Mouse (Mus musculus) adrenal gland, postnatal 14 days (tissue): ENCODE data around the gene Irs3. TPM values are rescaled to one million over a fixed set of nuclear protein-coding genes. Genes with fewer than 3 reads are reported as not detected.

Source experiments
- DNase-seq: peaks from one replicate; pipeline ENCODE4 v3.0.0; 2021; ENCODE audit warnings: mixed read lengths
- long read RNA-seq, 2 experiments: library from polyadenylated mRNA; stranded (forward); transcript quantifications; one replicate each; pipeline ENCODE4 v2.0.0; 2021
- total RNA-seq: library from RNA; stranded (reverse); gene quantifications from 2 replicates; pipeline ENCODE4 v1.2.3, GENCODE M21; 2021

Gene Irs3
- total RNA-seq = 4.2 and 4.6 TPM in 2 replicates
- long read RNA-seq, experiment 1, partial matches to known transcripts = 0 of 3 reads
- long read RNA-seq, experiment 1, other reads (novel, unspliced or antisense) = 2 of 3 reads
- long read RNA-seq, experiment 2, partial matches to known transcripts = 0 of 2 reads
- long read RNA-seq, experiment 2, other reads (novel, unspliced or antisense) = 2 of 2 reads

GRCm38 (mm10) chr5:137645652-137646091, at the start of gene Irs3:
TSS of gene Irs3 (minus strand) at chr5:137645714.
- peak; percentile 63 for DNase-seq

GRCm38 (mm10) chr5:137694796-137695195, 49.3 kb upstream of the Irs3 start:
- DNase-seq = no peak

GRCm38 (mm10) chr5:137691881-137692280, 46.4 kb upstream of the Irs3 start:
- no peak for DNase-seq

GRCm38 (mm10) chr5:137690531-137690930, 45.0 kb upstream of the Irs3 start:
- no peak for DNase-seq

GRCm38 (mm10) chr5:137689974-137690373, 44.5 kb upstream of the Irs3 start:
- no peak for DNase-seq

GRCm38 (mm10) chr5:137686127-137686790, 40.7 kb upstream of the Irs3 start:
- DNase-seq = no peak

- DNase-seq = no peak
Measured at GRCm38 (mm10) chr5:137685653-137686052, 40.1 kb upstream of the Irs3 start.

- DNase-seq = peak; percentile 99
Measured at GRCm38 (mm10) chr5:137684294-137685123, 39.0 kb upstream of the Irs3 start, which contains the start of gene Agfg2. TSS of gene Agfg2 (minus strand) at chr5:137684726.

- peak; percentile 36 for DNase-seq
Measured at GRCm38 (mm10) chr5:137683388-137684293, 38.1 kb upstream of the Irs3 start.

- DNase-seq = no peak
Measured at GRCm38 (mm10) chr5:137682526-137682925, 37.0 kb upstream of the Irs3 start.

- DNase-seq = no peak
Measured at GRCm38 (mm10) chr5:137679726-137680125, 34.2 kb upstream of the Irs3 start.

GRCm38 (mm10) chr5:137678736-137679135, 33.2 kb upstream of the Irs3 start:
- DNase-seq = no peak

- DNase-seq = no peak
Measured at GRCm38 (mm10) chr5:137677859-137678258, 32.3 kb upstream of the Irs3 start.

GRCm38 (mm10) chr5:137674786-137675185, 29.3 kb upstream of the Irs3 start:
- no peak for DNase-seq

GRCm38 (mm10) chr5:137673015-137673414, 27.5 kb upstream of the Irs3 start:
- DNase-seq = no peak

- no peak for DNase-seq
Measured at GRCm38 (mm10) chr5:137672361-137672760, 26.8 kb upstream of the Irs3 start.

GRCm38 (mm10) chr5:137671443-137672240, 26.1 kb upstream of the Irs3 start:
- DNase-seq = peak; percentile 92

- no peak for DNase-seq
Measured at GRCm38 (mm10) chr5:137670240-137670639, 24.7 kb upstream of the Irs3 start.

GRCm38 (mm10) chr5:137668971-137669370, 23.5 kb upstream of the Irs3 start:
- no peak for DNase-seq

GRCm38 (mm10) chr5:137663057-137663456, 17.5 kb upstream of the Irs3 start:
- DNase-seq = no peak

- peak; percentile 87 for DNase-seq
Measured at GRCm38 (mm10) chr5:137660064-137660688, 14.7 kb upstream of the Irs3 start.
